Mouse (Mus musculus): ENCODE results near the gene Lrmda. TPM values are rescaled to one million over a fixed set of nuclear protein-coding genes. Genes with fewer than 3 reads are reported as not detected.

Gene Lrmda
- polyA plus RNA-seq, 1 experiment from 2014 or later = 0.23 TPM

GRCm38 (mm10) chr14:22964796-22965660, 945.5 kb downstream of the Lrmda start:
- Histone ChIP-seq H3K4me3 (replicated peaks) (no peak overlapping the region), H3K27ac (no peak overlapping the region), H3K27me3 (no peaks in the 10 kb centered on the region), H3K9ac (replicated peaks) (no peak overlapping the region), H3K36me3 (no peaks in the 10 kb centered on the region), H3K4me1 (replicated peaks) (no peaks in the 10 kb centered on the region), H3K4me2 (replicated peaks) (no peak overlapping the region), H3K9me3 (0 out of 2 replicates have a peak, but pooled peaks cover 3% of the 10 kb centered on the region)
- no peak for ATAC-seq
- WGBS = 60% methylated on average over 9 of the region's 9 CpGs

GRCm38 (mm10) chr14:22968705-22969104, 949.2 kb downstream of the Lrmda start:
- no peak for ATAC-seq
- WGBS = 71% methylated on average over 5 of the region's 5 CpGs
- H3K4me1 ChIP-seq (replicated peaks) = no peaks in the 10 kb centered on the region
- no peak overlapping the region for H3K4me3 ChIP-seq (replicated peaks)
- no peaks in the 10 kb centered on the region for H3K27me3 ChIP-seq
- no peak overlapping the region for H3K4me2 ChIP-seq (replicated peaks)
- 0 out of 2 replicates have a peak, but pooled peaks cover 3% of the 10 kb centered on the region for H3K9me3 ChIP-seq
- no peak overlapping the region for H3K27ac ChIP-seq
- no peak overlapping the region for H3K9ac ChIP-seq (replicated peaks)
- H3K36me3 ChIP-seq = no peaks in the 10 kb centered on the region

GRCm38 (mm10) chr14:22986736-22987135, 967.2 kb downstream of the Lrmda start:
- H3K9me3 ChIP-seq = no peaks in the 10 kb centered on the region
- H3K9ac ChIP-seq (replicated peaks) = no peak overlapping the region
- no peak overlapping the region for H3K4me2 ChIP-seq (replicated peaks)
- H3K4me3 ChIP-seq (replicated peaks) = no peak overlapping the region
- WGBS = 82% methylated on average over 2 of the region's 2 CpGs
- H3K4me1 ChIP-seq (replicated peaks) = no peaks in the 10 kb centered on the region
- H3K27me3 ChIP-seq = no peaks in the 10 kb centered on the region
- no peak overlapping the region for H3K27ac ChIP-seq
- H3K36me3 ChIP-seq = no peaks in the 10 kb centered on the region
- no peak for ATAC-seq

- no peaks in the 10 kb centered on the region for H3K4me1 ChIP-seq (replicated peaks)
- WGBS = 94% methylated on average over 3 of the region's 3 CpGs
- no peaks in the 10 kb centered on the region for H3K36me3 ChIP-seq
- no peak overlapping the region for H3K9ac ChIP-seq (replicated peaks)
- no peak overlapping the region for H3K4me3 ChIP-seq (replicated peaks)
- no peaks in the 10 kb centered on the region for H3K9me3 ChIP-seq
- no peak overlapping the region for H3K4me2 ChIP-seq (replicated peaks)
- H3K27ac ChIP-seq = no peak overlapping the region
- H3K27me3 ChIP-seq = no peaks in the 10 kb centered on the region
- ATAC-seq = no peak
Observed at GRCm38 (mm10) chr14:22988090-22988669, 968.7 kb downstream of the Lrmda start.

GRCm38 (mm10) chr14:22995184-22995935, 975.8 kb downstream of the Lrmda start:
- Histone ChIP-seq H3K4me2 (replicated peaks) (no peak overlapping the region), H3K27me3 (no peaks in the 10 kb centered on the region), H3K4me3 (replicated peaks) (no peak overlapping the region), H3K4me1 (replicated peaks) (no peaks in the 10 kb centered on the region), H3K27ac (no peak overlapping the region), H3K9ac (replicated peaks) (no peak overlapping the region), H3K36me3 (no peaks in the 10 kb centered on the region), H3K9me3 (no peaks in the 10 kb centered on the region)
- ATAC-seq = no peak
- 81% methylated on average over 8 of the region's 8 CpGs for WGBS

GRCm38 (mm10) chr14:22998906-22999305, 979.4 kb downstream of the Lrmda start:
- Histone ChIP-seq H3K9ac (replicated peaks) (no peak overlapping the region), H3K27me3 (no peaks in the 10 kb centered on the region), H3K4me1 (replicated peaks) (no peaks in the 10 kb centered on the region), H3K27ac (no peak overlapping the region), H3K9me3 (no peaks in the 10 kb centered on the region), H3K4me3 (replicated peaks) (no peak overlapping the region), H3K36me3 (no peaks in the 10 kb centered on the region), H3K4me2 (replicated peaks) (no peak overlapping the region)
- ATAC-seq = no peak
- WGBS = 83% methylated on average over 3 of the region's 3 CpGs

- ATAC-seq = no peak
- no peak overlapping the region for H3K9ac ChIP-seq (replicated peaks)
- 94% methylated on average over 1 of the region's 1 CpGs for WGBS
- H3K4me1 ChIP-seq (replicated peaks) = peaks cover 23% of the 10 kb centered on the region
- H3K4me3 ChIP-seq (replicated peaks) = no peak overlapping the region
- no peak overlapping the region for H3K27ac ChIP-seq
- H3K36me3 ChIP-seq = no peaks in the 10 kb centered on the region
- no peak overlapping the region for H3K4me2 ChIP-seq (replicated peaks)
- no peaks in the 10 kb centered on the region for H3K27me3 ChIP-seq
- H3K9me3 ChIP-seq = no peaks in the 10 kb centered on the region
Observed at GRCm38 (mm10) chr14:23011989-23012388, 992.5 kb downstream of the Lrmda start.

- WGBS = 53% methylated on average over 2 of the region's 2 CpGs
- H3K36me3 ChIP-seq = no peaks in the 10 kb centered on the region
- no peaks in the 10 kb centered on the region for H3K9me3 ChIP-seq
- peak overlapping the region; percentile 54 for H3K27ac ChIP-seq
- no peak overlapping the region for H3K4me3 ChIP-seq (replicated peaks)
- H3K4me2 ChIP-seq (replicated peaks) = no peak overlapping the region
- H3K4me1 ChIP-seq (replicated peaks) = peaks cover 23% of the 10 kb centered on the region
- no peaks in the 10 kb centered on the region for H3K27me3 ChIP-seq
- H3K9ac ChIP-seq (replicated peaks) = no peak overlapping the region
- 0 out of 2 replicates have a peak, but pooled peaks have one; percentile 24 for ATAC-seq
Observed at GRCm38 (mm10) chr14:23014747-23015286, 995.3 kb downstream of the Lrmda start.

GRCm38 (mm10) chr14:23015321-23016067, 996.0 kb downstream of the Lrmda start:
- Histone ChIP-seq H3K9me3 (no peaks in the 10 kb centered on the region), H3K9ac (replicated peaks) (no peak overlapping the region), H3K36me3 (no peaks in the 10 kb centered on the region), H3K27ac (peak overlapping the region; percentile 54), H3K27me3 (no peaks in the 10 kb centered on the region), H3K4me1 (replicated peaks) (peaks cover 23% of the 10 kb centered on the region), H3K4me2 (replicated peaks) (0 out of 2 replicates have a peak overlapping the region, but pooled peaks have one; percentile 13), H3K4me3 (replicated peaks) (no peak overlapping the region)
- WGBS = 38% methylated on average over 16 of the region's 16 CpGs
- ATAC-seq = no peak

- H3K9ac ChIP-seq (replicated peaks) = no peak overlapping the region
- no peak overlapping the region for H3K4me3 ChIP-seq (replicated peaks)
- WGBS = 77% methylated on average over 1 of the region's 1 CpGs
- no peaks in the 10 kb centered on the region for H3K9me3 ChIP-seq
- no peaks in the 10 kb centered on the region for H3K36me3 ChIP-seq
- ATAC-seq = no peak
- H3K4me1 ChIP-seq (replicated peaks) = peaks cover 23% of the 10 kb centered on the region
- H3K27ac ChIP-seq = no peak overlapping the region
- no peaks in the 10 kb centered on the region for H3K27me3 ChIP-seq
- H3K4me2 ChIP-seq (replicated peaks) = 0 out of 2 replicates have a peak overlapping the region, but pooled peaks have one; percentile 13
Observed at GRCm38 (mm10) chr14:23016068-23016611, 996.6 kb downstream of the Lrmda start.

- no peak for ATAC-seq
- no peak overlapping the region for H3K9ac ChIP-seq (replicated peaks)
- no peaks in the 10 kb centered on the region for H3K9me3 ChIP-seq
- 84% methylated on average over 7 of the region's 7 CpGs for WGBS
- no peak overlapping the region for H3K27ac ChIP-seq
- H3K4me1 ChIP-seq (replicated peaks) = no peaks in the 10 kb centered on the region
- H3K4me2 ChIP-seq (replicated peaks) = no peak overlapping the region
- H3K27me3 ChIP-seq = peaks cover 7% of the 10 kb centered on the region; the same call in 1 of the 2 replicates
- no peak overlapping the region for H3K4me3 ChIP-seq (replicated peaks)
- no peaks in the 10 kb centered on the region for H3K36me3 ChIP-seq
Observed at GRCm38 (mm10) chr14:23041002-23041401, 1021.5 kb downstream of the Lrmda start.
